Mouse (Mus musculus) heart, postnatal 10 days (tissue): Measurements from ENCODE around the gene Syn3. TPM values are rescaled to one million over a fixed set of nuclear protein-coding genes. Genes with fewer than 3 reads are reported as not detected.

ENCODE experiments used
- DNase-seq, 2 experiments: peaks; one replicate each; pipeline ENCODE4 v3.0.0; 2021
- intact Hi-C: fragments of 180-260 bp; cut with DNase I; formaldehyde crosslinking; loops from one replicate; pipeline ENCODE4 v1.15.1; 2025
- total RNA-seq, 2 experiments: library from RNA; stranded (reverse); gene quantifications; 2 replicates each; pipeline ENCODE4 v1.2.3; 2021

Syn3 gene
- total RNA-seq, 2 experiments from 2014 or later, result 0.62 to 0.79 TPM

DNA sequence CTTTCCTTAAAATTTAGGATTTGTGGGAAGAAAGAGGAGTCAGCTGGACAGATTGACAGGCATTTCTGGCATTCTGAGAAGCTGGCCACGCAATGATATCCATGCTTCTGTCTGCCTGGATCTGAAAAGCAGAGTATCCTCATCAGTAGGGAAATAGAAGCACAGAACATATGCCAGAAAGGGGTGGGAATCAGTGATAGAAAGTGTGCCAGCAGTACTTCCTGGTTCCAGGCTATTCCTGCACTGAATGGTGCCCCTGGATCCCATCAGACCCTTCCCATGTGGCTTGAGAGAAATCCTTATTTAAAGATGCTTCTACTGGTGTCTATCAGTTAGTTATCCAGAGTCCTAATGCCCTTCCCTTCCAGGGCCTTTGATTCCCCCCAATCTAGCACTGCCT is 249.4 kb downstream of the Syn3 start:
- intact Hi-C loops, result no loop called here
- no peak for DNase-seq

DNA sequence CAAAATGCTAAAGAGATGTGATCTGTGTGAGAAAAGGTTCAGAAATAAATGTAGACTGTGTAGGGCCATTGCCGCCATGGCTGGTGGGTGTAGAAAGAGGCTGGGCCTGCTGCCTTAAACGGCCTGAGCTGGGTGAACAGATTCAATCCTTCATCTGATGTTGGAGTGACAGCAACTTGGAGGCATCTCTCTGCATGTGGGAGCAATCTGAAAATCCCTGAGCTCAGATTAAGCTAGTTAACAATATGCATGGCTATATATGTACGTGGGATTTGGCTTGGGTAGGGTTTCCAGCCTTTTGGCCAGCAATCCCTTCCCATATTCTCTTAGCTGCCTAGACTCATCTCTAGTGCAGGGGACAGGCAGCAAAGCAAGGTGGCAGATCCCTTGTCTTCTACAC is 249.9 kb downstream of the Syn3 start:
- DNase-seq, result no peak
- intact Hi-C loops, result no loop called here

DNA sequence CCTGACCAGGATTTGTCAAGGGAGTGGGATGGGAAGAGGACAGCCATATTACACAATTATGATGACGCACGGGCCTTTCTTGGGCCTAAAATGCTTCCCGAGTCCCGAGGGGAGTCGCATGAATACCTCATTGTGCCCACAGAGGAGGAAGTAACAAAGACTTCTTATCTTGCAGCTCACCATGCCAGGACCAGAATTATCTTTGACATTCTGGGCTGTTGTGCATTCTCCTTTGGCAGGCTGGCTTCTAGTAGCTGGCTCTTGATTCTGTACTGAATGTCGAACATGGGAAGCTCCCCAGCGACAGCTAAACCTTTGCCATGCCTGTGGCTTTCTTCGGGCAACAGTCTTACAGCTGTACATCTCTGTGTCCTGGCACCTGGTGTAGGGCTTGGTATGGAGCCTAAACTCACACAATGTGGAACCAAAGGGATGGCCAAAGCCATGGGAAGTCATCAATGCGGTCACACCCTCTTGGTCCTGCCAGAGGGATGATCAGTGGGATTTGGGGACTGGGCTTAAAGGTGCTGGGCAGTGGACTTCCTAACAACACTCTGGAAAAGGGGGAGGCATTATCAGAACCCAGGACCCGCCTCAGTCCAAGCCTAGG is 250.5 kb downstream of the Syn3 start:
- intact Hi-C loops, result no loop called here
- DNase-seq, result no peak

GRCm38 (mm10) chr10:86245396-86245795 is 253.3 kb downstream of the Syn3 start:
- intact Hi-C loops, result no loop called here
- no peak for DNase-seq

DNA sequence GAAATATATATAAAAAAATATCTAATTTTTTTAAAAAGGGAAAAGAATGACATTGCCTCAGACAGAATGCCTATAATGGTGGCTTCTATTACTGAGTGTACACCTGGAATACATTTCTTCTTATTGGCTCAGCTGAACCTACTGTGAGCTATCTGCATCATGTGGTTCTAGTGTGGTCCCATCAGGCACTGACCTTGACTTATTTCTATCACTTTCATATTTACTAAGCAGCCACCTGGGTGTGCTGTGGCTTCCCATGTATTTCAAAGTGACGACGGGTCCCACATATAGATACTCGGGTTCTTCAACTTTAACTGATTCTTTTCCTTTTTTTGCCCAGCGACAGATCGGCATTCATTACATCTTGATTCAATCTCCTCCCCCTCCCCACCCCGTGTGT is 255.2 kb downstream of the Syn3 start:
- intact Hi-C loops, result no loop called here
- no peak for DNase-seq

DNA sequence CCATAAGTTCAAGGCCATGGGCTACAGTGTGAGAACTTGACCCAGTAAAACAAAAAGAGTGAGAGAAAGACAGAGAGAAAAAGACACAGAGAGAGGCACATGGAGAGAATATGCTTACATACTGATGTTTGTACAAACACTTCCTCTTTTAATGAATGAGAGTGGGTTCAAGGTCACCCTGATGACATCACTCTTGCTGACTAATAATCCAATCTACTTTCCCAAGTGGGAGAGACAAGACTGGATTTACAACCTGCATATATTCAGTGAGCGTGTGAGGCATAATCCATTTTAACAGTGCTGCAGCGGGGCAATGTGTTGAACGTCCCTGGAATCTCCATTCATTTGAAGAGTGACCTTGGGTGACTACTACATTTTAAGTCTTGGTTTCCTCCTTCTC is 256.0 kb downstream of the Syn3 start:
- DNase-seq, result no peak
- intact Hi-C loops, result no loop called here

GRCm38 (mm10) chr10:86230006-86230405 is 268.7 kb downstream of the Syn3 start:
- DNase-seq, result no peak
- intact Hi-C loops, result no loop called here

- intact Hi-C loops, result no loop called here
- no peak for DNase-seq
Measured at GRCm38 (mm10) chr10:86225480-86225879, 273.2 kb downstream of the Syn3 start.

DNA sequence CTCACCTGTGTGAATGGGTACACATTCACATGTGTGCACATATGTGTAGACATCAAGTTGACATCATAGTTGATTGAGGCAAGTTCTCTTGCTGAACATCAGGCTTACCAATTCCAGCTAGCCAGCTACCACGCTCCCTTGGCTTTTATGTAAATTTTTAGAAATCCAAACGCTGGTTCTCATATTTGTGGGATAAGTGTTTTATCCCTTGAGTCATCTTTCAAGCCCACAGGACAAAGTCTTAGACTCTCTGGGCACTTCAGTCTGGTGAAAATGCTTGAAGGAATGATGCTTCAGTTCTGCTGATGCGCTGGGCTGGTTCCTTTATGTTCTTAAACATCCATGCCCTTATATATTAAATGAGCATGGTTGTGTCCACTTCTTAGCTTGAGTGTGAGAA is 279.7 kb downstream of the Syn3 start:
- no peak for DNase-seq
- intact Hi-C loops, result no loop called here

- intact Hi-C loops, result no loop called here
- DNase-seq, result no peak
Measured at GRCm38 (mm10) chr10:86216836-86217235, 281.9 kb downstream of the Syn3 start.

- intact Hi-C loops, result no loop called here
- DNase-seq, result peak in 1 of 2 experiments; percentile 9
Measured at GRCm38 (mm10) chr10:86212062-86212461, 286.6 kb downstream of the Syn3 start.

DNA sequence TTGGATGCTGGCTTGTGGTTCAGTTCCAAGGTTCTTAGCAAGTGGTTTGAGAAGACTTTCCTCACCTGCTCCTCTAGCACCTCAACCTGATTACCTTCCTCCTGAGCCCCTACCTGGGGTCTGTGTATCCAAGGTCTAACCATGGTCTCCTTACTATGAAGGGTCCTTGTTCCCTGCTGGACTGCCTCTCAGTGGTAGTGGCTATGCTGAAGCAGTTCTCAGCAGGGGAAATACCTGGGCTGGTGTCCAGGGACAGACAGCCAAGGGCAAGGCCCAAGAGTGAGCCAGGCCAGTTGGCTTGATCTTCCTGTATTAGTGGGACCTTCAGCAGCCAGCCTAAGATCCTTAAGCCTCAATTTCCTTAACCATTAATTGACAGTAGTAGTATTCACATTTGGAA is 294.8 kb downstream of the Syn3 start:
- DNase-seq, result peak; percentile 81 to 83
- intact Hi-C loops, result no loop called here

- intact Hi-C loops, result no loop called here
- DNase-seq, result no peak
Measured at GRCm38 (mm10) chr10:86203175-86203574, 295.5 kb downstream of the Syn3 start.

- intact Hi-C loops, result no loop called here
- DNase-seq, result no peak
Measured at GRCm38 (mm10) chr10:86201826-86202225, 296.9 kb downstream of the Syn3 start.

- DNase-seq, result peak; percentile 34 to 53
- intact Hi-C loops, result no loop called here
Measured at GRCm38 (mm10) chr10:86201006-86201405, 297.7 kb downstream of the Syn3 start.

DNA sequence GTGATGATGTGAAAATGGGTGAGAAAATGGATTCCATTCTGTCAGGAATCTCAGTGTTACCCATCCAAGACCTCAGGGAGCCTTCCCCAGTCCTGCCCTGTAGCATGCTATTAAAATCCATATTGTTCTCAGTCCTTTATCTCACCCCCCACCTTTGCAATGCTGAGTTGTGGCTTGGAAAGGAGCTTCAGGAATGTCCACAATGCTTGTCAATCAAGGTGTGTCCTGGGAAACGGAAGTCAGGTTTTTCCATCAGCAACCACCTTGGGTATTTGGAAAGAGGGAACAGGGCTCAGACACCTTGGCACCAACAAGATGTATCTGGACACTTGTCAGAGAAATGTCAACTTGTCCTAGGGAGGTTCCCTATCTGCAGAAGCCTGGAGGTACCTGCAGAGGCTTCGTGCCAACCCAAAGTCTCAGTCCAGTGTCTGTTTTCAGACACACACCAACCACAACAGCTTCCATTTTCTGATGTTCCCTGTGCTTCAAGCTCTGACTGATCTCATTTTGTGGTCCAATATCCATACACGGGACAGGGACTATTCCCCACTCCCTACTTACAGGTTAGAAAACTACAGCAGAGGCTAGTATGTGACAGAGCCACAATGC is 302.2 kb downstream of the Syn3 start:
- intact Hi-C loops, result no loop called here
- no peak for DNase-seq

GRCm38 (mm10) chr10:86194722-86195121 is 304.0 kb downstream of the Syn3 start:
- intact Hi-C loops, result no loop called here

GRCm38 (mm10) chr10:86193863-86194434 is 304.7 kb downstream of the Syn3 start:
- DNase-seq, result no peak
- intact Hi-C loops, result no loop called here

More at GRCm38 (mm10) chr10:86194722-86195121, 304.0 kb downstream of the Syn3 start:
- DNase-seq, result no peak

DNA sequence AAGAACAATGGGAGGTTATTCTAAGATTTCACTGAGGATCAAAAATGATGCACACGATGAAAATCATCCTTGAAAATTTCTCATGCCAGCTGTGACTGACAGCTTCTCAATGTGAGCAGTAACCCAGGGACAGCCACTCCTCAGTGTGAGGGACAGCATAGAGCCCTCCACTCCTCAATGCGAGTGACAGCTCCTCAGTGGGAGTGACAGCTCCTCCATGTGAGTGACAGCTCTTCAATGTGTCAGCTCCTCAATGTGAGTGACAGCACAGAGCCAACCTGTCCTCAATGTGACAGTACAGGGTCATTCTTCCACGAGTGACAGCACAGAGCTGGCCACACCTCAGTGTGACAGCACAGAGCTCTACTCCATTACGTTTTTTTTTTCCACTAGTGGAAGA is 310.1 kb downstream of the Syn3 start:
- intact Hi-C loops, result no loop called here
- no peak for DNase-seq

GRCm38 (mm10) chr10:86187881-86188280 is 310.8 kb downstream of the Syn3 start:
- intact Hi-C loops, result no loop called here
- no peak for DNase-seq

DNA sequence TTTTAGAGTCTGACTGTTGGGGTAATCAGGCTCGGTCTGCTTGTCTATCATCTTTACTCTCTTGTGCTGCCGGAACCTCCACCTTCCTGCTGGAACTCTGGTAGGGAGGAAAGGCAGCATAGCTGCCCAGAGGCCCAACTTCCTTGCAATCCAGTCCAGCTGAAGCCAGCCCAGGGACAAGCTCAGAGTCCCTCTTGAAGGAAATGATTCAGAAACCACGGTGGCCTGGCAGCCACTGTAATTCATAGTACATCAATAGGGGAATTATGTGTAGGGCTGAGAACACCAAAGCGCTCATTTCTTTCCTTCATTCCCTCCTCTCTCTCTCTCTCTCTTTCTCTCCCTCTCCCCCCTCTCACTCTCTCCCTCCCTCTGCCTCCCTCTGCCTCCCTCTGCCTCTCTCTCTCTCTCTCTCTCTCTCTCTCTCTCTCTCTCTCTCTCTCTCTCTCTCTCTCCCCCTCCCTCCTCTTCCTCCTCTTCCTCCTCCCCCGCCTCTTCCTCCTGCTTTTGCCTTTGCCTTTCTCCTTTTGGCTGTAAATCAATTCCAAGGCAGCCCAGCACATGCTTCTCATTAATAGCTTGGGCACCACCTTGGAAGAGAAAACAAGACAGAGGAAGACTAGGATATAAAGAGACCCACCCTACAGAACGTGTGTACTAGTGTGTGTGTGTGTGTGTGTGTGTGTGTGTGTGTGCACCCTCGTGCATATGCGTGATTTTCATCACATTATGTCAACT is 315.4 kb downstream of the Syn3 start:
- DNase-seq, result no peak
- intact Hi-C loops, result loop anchor here (5.0 kb wide), 1 partner anchor 116 kb away; no protein-coding TSS in a partner anchor
